Mouse (Mus musculus) lung, adult 2 months (tissue): ENCODE results near the gene Deup1. TPM values are rescaled to one million over a fixed set of nuclear protein-coding genes. Genes with fewer than 3 reads are reported as not detected.

Experiments used
- DNase-seq: peaks from one replicate; pipeline ENCODE4 v3.0.0; 2022
- H3K4me1 ChIP-seq: fragments of 200-500 bp; 2 replicates; pipeline ENCODE4 v1.6.1; 2011; ENCODE audit warnings: low read length; ENCODE audit not compliant: control insufficient read depth, insufficient read depth
- H3K4me3 ChIP-seq: fragments of 200-500 bp; replicated peaks from 2 replicates; pipeline ENCODE3; 2011; ENCODE audit warnings: low read depth, mild to moderate bottlenecking, control low read depth, low read length; ENCODE audit errors: extremely low read depth
- CTCF ChIP-seq: fragments of 200-500 bp; IDR thresholded peaks from 2 replicates; pipeline ENCODE4 v1.5.1; 2011; ENCODE audit warnings: mild to moderate bottlenecking, low read length, control low read depth; ENCODE audit not compliant: insufficient read depth
- POLR2A ChIP-seq: fragments of 200-500 bp; IDR thresholded peaks from 2 replicates; pipeline ENCODE4 v1.6.1; 2011; ENCODE audit warnings: low read depth, mild to moderate bottlenecking, control low read depth, low read length, borderline replicate concordance; ENCODE audit errors: extremely low read depth
- WGBS: fragments of 180-500 bp; shearing (Covaris S2); methylation state at CpG from one replicate; pipeline ENCODE4 v1.1.7; 2018; 5-methylcytosine and 5-hydroxymethylcytosine counted together
- polyA plus RNA-seq: library from polyadenylated mRNA; depleted of rRNA; stranded (reverse); fragments of >200 nt; gene quantifications from 2 replicates; pipeline ENCODE4 v1.2.3, GENCODE M21; 2012

The Deup1 gene
- polyA plus RNA-seq, 1 experiment: 0.56 TPM

DNA sequence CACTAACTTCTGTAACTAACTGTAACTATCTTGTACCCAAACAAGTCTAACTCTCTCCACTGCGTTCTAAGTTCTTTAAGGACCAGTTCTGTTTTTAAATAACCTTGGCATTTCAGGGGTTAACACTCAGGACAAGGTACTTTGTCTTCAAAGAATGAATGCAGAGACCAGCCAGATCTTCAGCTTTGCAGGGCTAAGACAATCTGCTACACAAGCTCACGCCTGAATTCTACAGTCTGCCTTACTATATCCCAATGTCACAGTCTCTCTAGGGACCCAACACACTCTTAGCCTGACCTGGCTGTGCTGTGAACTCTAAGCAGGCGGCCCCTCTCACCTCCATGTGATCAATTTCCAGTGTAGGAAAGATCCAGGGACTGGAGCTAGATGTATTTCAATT, 3.0 kb downstream of the Deup1 start:
- no peak overlapping the region for H3K4me3 ChIP-seq
- no peak for DNase-seq
- H3K4me1 ChIP-seq: no peaks in the 10 kb centered on the region
- no peak for TF ChIP-seq POLR2A
- TF ChIP-seq CTCF: no peak
- 66% methylated on average over 3 of the region's 3 CpGs for WGBS

DNA sequence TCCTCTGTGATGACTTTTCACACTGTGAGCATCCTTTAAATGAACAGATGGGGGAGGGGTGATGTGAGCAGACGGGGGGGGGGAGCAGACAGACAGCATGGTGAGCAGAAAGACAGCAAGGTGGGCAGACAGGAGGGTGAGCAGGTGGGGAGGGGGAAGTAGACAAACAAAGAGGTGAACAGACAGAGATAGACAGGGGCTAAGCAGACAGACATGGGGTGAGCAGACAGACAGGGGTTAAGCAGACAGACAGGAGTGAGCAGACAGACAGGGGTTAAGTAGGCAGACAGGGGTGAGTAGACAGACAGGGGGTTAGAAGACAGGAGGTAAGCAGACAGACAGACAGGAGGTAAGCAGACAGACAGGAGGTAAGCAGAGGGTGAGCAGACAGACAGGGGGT, 8.0 kb downstream of the Deup1 start:
- Histone ChIP-seq H3K4me1 (no peaks in the 10 kb centered on the region), H3K4me3 (no peak overlapping the region)
- 62% methylated on average over 1 of the region's 1 CpGs for WGBS
- TF ChIP-seq CTCF: no peak
- no peak for TF ChIP-seq POLR2A
- DNase-seq: no peak

DNA sequence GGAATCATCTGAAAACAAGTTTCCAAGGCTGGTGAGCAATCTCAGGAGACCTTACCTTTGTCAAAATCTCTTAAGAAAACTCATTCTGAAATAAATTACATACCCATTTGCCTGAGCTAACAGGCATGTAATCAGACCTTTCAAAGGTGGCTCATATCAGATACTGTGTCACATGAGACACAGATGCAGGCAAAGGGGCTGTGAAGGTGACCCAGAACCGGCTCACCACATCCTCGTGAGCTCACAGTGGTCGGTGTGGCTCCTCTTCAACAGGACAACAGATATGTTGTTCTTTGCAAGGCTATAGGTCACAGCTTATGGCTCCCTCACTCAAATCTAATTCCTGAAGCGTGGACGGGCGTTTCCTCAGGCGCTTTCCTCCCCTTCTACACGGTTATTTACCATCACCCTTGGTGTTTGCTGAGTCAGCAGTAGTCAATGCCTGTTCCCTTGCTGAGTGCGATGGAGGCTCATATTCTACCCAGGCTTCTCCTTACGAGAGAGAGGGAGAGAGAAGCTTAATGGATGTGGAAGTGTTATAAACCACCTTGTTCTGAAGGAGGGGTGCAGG, 8.6 kb downstream of the Deup1 start:
- Histone ChIP-seq H3K4me1 (no peaks in the 10 kb centered on the region), H3K4me3 (no peak overlapping the region)
- no peak for DNase-seq
- WGBS: 64% methylated on average over 10 of the region's 10 CpGs
- TF ChIP-seq CTCF (no peak), POLR2A (no peak)

DNA sequence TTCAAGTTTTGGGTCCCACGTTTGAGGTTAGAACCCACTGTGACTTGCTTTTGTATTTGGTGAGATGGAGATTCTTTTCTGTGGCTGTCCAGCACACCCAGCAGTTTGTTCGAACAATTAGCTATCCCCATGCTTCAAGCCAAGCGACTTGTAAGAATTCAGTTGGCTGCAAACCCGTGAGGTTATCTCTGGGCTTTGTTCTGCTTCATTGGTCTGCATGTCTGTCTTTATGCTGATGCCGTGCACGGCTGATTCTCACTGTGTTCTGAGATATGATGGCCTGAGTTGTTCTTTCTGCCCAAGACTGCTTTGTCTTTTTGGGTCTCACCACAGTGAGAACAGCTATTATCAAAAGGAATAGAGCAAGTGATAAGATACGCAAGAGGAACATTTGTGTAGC, 10.7 kb downstream of the Deup1 start:
- 82% methylated on average over 7 of the region's 7 CpGs for WGBS

DNA sequence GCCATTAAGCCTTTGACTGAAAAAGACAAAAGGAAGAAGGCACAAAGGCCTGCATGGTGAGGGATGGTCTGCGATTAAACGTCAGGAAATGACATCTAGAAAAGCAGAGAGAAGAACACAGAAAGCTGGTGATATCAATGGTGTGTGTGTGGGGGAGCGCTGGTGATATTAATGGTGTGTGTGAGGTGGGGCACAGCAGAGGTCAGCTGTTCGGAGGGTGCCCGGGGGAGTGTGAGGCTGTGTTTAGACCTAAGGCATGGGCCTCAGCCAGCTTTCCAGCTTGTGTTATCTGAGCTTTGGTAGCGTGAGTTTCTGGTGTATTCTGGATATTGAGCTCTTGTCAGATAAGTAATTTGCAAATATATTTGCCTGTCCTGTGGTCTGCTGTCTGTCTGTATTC, 11.3 kb downstream of the Deup1 start:
- 64% methylated on average over 6 of the region's 6 CpGs for WGBS
- TF ChIP-seq CTCF (no peak), POLR2A (no peak)
- Histone ChIP-seq H3K4me1 (no peaks in the 10 kb centered on the region), H3K4me3 (no peak overlapping the region)
- no peak for DNase-seq

More for the DNA sequence above, 10.7 kb downstream of the Deup1 start:
- no peak overlapping the region for H3K4me3 ChIP-seq
- no peak for TF ChIP-seq POLR2A
- no peak for TF ChIP-seq CTCF
- no peak for DNase-seq
- H3K4me1 ChIP-seq: no peaks in the 10 kb centered on the region

DNA sequence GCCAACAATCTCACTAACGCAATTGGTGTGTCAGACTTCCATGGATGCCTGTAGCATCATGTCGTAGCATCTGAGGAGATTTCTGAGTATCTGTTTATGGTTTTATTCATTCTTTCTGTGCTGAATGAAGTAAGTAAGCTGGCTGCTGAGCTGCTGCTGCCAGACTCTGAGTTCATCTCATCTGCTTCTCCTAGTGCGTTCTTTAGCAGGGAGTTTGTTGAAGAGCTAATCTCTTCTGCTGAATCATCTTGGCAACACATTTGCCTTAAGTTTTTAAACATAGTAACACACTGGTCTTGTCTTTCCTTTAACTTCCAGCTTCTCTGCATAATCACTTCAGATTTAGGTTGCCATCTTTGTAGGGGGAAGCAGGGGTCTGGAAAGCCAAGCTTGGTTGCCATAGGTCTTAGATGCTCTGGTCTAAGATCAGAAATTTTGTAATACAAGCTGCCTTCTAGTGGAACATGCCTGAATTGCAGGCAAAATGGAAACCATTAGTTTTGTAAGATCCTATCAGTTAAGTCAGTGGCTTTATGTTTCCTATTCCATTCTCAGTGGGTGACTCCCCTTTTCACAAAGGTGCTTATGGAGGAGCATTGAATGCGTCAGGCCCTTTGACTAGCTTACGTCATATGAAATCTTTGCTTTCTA, 18.3 kb downstream of the Deup1 start:
- Histone ChIP-seq H3K4me1 (no peaks in the 10 kb centered on the region), H3K4me3 (no peak overlapping the region)
- no peak for TF ChIP-seq CTCF
- TF ChIP-seq POLR2A: no peak
- WGBS: 89% methylated on average over 5 of the region's 5 CpGs
- DNase-seq: no peak

DNA sequence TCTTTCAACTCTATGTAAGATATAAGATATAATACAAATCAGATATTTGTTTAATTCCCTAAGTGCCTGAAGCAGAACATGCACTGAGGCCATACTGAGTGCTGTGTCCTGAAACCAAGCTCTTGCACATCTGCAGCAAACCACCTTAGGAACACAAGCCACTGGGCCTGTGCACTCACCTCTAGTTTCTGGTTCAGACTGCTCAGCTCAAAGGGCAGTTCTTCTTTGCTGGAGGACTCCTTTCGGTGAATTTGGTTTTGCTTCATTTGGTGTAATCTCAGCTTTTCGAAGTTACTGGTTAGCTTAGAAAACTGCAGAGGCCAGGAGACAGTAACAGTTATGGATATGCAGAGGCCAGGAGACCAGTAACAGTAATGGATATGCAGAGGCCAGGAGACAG, 20.1 kb downstream of the Deup1 start:
- TF ChIP-seq POLR2A: no peak
- no peak for TF ChIP-seq CTCF
- no peak overlapping the region for H3K4me3 ChIP-seq
- H3K4me1 ChIP-seq: no peaks in the 10 kb centered on the region
- WGBS: 92% methylated on average over 2 of the region's 2 CpGs
- DNase-seq: no peak

DNA sequence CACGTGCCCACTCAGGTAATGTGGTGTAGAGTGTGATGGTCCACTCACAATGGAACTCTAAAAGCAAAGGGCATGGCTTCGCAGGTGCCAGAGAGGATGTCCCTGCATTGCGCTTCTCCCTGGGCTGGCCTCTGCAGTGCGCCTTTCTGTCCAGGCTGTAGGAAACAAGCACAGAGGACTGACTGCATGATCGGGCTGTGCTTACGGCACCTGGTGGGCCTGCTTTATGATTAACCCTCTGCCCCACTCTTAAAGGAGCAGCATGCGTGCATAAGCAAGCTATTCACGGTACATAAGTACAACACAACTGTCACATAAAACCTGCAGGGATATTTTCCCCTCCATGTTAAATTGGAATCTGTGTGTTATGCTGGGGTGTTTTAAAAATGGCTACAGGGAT, 24.6 kb downstream of the Deup1 start:
- Histone ChIP-seq H3K4me3 (no peak overlapping the region), H3K4me1 (peaks cover 2% of the 10 kb centered on the region; the same call in 1 of the 2 replicates)
- no peak for DNase-seq
- 90% methylated on average over 8 of the region's 8 CpGs for WGBS
- no peak for TF ChIP-seq POLR2A
- TF ChIP-seq CTCF: no peak

DNA sequence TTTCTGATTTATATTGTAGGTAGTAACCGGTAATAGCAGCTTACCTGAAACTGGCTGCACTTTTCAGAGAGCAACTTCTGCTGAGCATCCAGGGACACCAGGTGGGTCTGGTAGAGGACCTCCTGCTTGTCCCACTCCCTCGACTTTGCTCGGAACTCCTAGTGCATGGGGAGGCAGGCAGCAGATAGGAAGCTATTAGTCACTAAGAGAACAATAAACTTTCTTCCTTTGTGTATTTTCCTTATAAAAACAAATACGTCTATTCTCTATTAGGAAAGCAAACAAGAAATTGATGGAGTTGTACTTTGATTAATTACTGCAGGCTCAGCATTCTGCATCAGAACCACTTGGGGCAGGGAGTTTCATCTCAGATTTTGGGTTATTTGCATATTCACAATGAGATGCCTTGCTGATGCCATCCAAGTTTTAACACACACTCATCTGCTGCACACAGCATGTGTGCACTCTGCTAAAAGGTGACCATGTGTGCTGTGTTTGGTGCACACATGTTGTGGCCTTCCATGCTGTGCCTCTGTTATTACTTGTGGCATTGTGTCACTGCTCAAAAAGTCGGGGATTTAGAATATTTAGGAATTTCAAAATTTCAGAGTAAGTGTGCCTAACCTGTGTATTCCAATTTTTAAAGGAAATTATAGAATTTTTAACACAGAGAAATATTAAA, 26.7 kb downstream of the Deup1 start:
- H3K4me3 ChIP-seq: no peak overlapping the region
- DNase-seq: no peak
- TF ChIP-seq POLR2A: no peak
- no peak for TF ChIP-seq CTCF
- WGBS: 40% methylated on average over 5 of the region's 5 CpGs
- H3K4me1 ChIP-seq: peaks cover 2% of the 10 kb centered on the region; the same call in 1 of the 2 replicates
